Mouse (Mus musculus) bone marrow macrophage, adult 2 months (primary cell): ENCODE measurements at regions not wholly inside any gene's neighbourhood (a gene's known extent, or its start where the extent isn't known, plus 50 kb on each side); places are given as distances from the start of the nearest gene placed in this dataset.

ENCODE experiments used
- H3K27ac ChIP-seq: 2 replicates; pipeline ENCODE4 v1.5.1; 2012; ENCODE audit warnings: low read depth, low read length; ENCODE audit not compliant: insufficient read depth
- H3K4me1 ChIP-seq: 2 replicates; pipeline ENCODE4 v1.6.1; 2012; ENCODE audit warnings: low read length; ENCODE audit not compliant: control insufficient read depth, insufficient read depth
- H3K4me3 ChIP-seq: 2 replicates; pipeline ENCODE4 v1.5.1; 2012; ENCODE audit warnings: mild to moderate bottlenecking, low read length, moderate library complexity; ENCODE audit not compliant: insufficient read depth
- CTCF ChIP-seq: IDR thresholded peaks from 2 replicates; pipeline ENCODE4 v1.5.1; 2012; ENCODE audit warnings: low read depth, mild to moderate bottlenecking, low read length, moderate library complexity
- POLR2A ChIP-seq: IDR thresholded peaks from 2 replicates; pipeline ENCODE4 v1.6.1; 2012; ENCODE audit warnings: mild to moderate bottlenecking, low read depth, low read length, borderline replicate concordance

DNA sequence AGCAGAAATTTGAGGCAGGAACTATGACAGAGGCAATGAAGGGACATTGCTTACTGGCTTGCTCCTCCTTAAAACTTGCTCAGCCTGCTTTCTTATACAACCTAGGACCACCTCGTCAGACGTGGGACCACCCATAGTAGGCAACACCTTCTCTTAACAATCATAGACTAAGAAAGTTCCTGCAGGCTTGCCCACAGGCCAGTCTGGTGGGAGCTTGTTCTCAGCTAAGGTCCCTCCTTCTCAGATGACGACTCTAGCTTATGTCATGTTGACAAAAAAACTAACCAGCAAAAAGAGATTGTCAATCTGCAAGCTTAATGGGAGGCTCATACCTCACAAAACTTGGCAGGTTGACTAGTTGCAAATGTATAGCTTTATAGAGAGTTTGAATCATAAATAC lies 56.5 kb upstream of the Lsm6 start:
- TF ChIP-seq CTCF (no peak), POLR2A (no peak)
- Histone ChIP-seq H3K27ac (no peak overlapping the region), H3K4me1 (no peaks in the 10 kb centered on the region), H3K4me3 (no peak overlapping the region)

DNA sequence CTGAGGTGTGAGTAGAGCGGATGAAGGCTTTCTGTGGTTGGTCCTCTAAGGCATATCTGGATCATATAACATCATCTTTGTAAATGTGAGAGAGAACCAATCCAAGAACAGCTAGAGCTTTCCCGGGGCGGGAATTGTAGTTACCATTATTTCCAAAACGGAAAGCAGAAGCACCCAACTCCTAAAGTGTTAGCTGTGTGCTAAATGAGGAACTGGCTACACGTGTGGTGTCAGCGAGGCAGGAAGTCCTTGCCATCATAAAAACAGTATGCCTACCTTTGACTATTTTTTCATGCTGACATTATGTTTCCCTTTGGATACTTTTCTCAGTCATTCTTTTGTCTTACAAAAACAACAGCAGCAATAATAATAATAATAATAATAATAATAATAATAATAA lies 68.8 kb upstream of the Lsm6 start:
- H3K4me1 ChIP-seq: peaks cover 5% of the 10 kb centered on the region
- TF ChIP-seq POLR2A (no peak), CTCF (no peak)
- no peak overlapping the region for H3K27ac ChIP-seq
- no peak overlapping the region for H3K4me3 ChIP-seq

DNA sequence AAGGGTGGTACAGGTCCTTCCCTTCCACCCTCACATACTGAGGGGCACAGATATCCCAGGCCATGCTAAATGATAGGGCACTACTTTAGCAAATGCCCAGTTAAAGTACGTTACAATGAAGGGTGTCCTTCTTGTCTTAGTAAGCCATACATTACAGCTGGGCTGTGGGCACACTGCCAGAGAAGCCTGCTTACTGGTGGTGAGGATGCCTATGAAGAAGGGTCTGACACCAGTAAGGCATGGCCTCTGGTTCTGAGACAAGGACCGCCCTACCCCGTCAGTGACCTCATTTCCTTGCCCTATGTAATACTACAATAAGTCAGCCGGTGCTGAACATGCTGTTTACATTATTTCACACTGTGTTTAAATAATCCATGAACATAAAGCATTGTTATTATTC lies 69.6 kb upstream of the Lsm6 start:
- TF ChIP-seq POLR2A (no peak), CTCF (no peak)
- H3K4me3 ChIP-seq: no peak overlapping the region

DNA sequence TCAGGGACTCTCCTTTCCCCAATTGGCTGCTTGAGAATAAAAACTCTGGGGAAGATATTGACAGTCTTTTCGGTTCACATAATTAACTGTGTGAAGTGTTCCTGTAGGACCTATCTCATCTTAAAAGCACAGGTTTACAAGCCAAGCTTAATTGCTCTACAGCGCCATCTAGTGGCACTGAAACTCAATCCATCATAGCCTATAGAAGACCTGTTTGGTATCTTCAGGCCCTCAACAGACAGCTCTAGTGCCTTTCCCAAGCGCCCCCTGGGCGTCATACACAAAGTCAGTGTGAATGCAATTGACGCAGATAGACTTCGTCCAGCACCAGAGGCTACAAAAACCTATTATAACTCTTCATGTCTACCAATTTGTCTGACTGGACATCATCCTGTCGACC lies 78.9 kb upstream of the Lsm6 start:
- TF ChIP-seq CTCF (peak; percentile 30; the same call in 1 of the 2 replicates), POLR2A (no peak)
- no peak overlapping the region for H3K4me3 ChIP-seq
- H3K4me1 ChIP-seq: no peaks in the 10 kb centered on the region
- no peak overlapping the region for H3K27ac ChIP-seq

More for the DNA sequence above, 69.6 kb upstream of the Lsm6 start:
- Histone ChIP-seq H3K4me1 (peaks cover 5% of the 10 kb centered on the region), H3K27ac (no peak overlapping the region)

DNA sequence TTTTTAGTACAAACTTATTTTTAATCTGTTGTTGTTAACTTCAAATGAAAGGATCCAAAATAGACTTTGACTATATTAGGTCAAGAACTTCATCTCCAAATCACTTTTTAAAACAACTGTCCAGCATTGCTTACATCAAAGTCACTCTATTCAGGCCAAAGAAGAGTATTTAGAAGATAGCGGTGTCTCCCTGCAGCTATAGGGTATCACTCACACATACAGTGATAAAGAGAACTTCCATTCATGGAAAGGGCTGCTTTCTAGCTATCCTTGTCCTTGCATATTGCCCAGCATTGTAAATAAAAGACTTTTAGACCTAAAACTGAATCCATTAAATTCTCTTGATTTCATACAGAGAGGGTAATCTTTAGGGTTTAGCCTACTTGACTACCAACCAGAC lies 82.1 kb upstream of the Lsm6 start:
- H3K4me3 ChIP-seq: no peak overlapping the region
- TF ChIP-seq POLR2A: no peak
- no peak for TF ChIP-seq CTCF
- H3K4me1 ChIP-seq: peaks cover 4% of the 10 kb centered on the region
- H3K27ac ChIP-seq: no peak overlapping the region

DNA sequence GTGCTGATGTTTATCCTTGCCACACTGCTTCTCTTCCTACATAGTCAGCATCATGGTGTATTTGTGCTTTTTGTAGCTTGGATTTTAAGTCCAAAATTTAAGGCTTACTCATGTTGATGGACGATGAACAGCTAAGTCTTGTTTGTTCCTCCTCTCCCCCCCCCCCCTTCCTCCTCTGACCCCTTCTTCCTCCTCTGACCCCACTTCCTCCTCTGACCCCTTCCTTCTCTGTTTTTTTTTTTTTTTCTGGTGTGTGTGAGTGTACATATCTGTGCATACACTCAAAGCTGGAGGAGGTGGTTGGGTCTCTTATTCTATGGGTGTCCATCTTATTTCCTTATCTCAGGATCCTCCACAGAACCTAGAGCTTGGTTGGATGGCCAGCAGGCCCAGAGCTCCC lies 87.0 kb upstream of the Lsm6 start:
- no peak overlapping the region for H3K27ac ChIP-seq
- H3K4me3 ChIP-seq: no peak overlapping the region
- peaks cover 6% of the 10 kb centered on the region for H3K4me1 ChIP-seq
- TF ChIP-seq CTCF (no peak), POLR2A (no peak)

DNA sequence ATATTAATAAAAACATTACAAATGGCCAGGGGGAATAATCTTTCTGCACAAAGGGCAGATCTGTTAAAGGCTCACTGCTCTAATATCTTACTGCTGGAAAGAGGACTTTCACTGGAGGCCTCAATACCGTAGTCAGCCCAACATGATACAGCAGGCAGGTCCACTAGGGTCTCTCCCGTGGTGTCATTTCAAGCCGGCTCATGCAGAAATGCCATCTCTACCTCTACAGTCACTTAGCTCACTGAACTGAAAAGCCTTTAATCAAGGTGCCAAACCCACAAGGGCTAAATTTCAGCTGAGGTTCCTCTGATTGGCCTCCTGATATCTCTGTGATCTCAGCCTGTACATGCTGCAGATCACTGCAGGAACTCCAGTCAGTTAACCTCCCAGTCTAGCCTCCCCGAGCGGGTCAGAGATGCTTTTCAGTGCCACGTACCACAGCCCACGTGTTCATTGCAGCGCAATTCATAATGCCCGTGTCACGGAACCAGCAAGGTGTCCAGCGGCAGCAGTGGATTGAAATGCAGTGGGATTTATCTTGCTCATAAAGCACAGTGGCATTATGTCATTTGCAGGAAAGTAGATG lies 90.4 kb upstream of the Lsm6 start:
- H3K4me3 ChIP-seq: no peak overlapping the region
- TF ChIP-seq POLR2A (no peak), CTCF (no peak)

DNA sequence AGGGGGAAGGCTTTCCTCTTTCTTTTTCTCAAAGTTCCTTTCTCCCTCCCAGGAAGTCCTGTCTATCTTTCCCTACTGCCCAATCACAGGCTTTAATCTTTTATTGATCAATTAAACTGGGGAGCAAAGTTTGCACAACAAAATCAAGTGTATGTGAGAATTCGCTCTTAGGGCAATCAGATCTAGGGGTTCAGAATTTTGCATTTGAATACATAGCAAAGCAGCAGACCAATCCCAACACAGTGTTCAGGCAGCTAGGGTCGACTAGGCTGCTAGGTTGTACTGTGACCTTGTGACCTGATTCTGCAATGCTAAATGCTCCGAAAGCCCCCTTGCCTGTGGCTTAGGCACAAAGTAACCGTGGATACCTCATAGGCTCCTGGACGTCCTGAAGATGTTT lies 91.5 kb upstream of the Lsm6 start:
- no peak for TF ChIP-seq POLR2A
- no peak for TF ChIP-seq CTCF
- Histone ChIP-seq H3K27ac (no peak overlapping the region), H3K4me1 (peaks cover 6% of the 10 kb centered on the region), H3K4me3 (no peak overlapping the region)

More for the DNA sequence above, 90.4 kb upstream of the Lsm6 start:
- Histone ChIP-seq H3K4me1 (peaks cover 6% of the 10 kb centered on the region), H3K27ac (no peak overlapping the region)

DNA sequence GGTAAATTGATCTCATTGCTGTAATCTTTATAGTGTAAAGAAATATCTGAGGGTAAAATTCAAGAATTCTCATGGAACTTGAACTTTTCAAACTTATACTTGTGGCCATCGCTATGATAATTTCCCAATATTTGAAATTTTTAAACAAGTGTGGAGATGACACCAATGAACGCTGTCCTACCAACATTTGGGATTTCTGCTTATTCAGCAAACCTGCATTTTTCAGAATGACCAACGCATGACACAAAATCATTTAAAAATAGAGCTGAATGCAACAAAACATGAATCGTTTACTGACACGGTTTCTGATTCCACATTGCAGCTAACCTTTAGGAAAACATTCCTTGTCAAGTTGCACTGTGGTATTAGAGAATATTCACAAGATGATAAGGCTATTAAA lies 92.9 kb upstream of the Lsm6 start:
- TF ChIP-seq POLR2A (no peak), CTCF (no peak)
- Histone ChIP-seq H3K4me3 (no peak overlapping the region), H3K4me1 (no peaks in the 10 kb centered on the region), H3K27ac (no peak overlapping the region)

DNA sequence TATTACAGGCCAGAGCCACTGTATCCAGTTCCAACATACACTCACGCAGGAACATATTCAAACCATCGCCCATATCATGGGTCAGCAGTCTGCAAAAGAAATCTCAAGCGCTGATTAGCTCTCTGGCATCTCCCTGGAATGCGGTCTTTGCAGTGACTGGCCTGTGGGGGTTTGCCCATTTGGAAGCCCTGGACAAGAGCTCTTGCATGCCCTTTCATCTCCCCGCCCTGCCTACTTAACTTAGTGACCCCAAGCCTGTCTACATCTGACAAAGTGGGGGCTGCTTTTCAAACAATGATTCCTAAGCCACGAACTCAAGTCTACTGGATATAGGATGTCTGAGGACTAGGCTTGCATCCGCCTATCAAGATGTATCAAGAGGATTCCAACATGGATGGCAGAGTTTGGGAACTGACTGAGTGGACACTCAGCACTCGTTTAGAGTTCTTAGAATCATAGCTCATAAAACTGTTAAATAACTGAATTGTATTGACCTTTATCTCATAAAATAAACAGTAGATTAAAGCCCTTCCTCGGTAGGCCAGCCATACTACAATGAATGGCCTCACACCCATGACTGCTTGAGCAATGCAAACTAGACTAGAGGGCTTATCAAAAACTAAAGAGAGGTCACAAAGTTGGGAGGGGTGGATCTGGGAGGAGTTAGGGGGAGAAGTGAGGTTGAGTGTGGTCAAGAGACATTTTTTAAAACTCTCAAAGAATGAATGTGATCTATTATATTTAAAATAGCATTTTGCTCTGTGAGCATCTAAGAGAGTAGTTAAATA lies 97.4 kb upstream of the Zfp827 start:
- TF ChIP-seq CTCF: no peak
- TF ChIP-seq POLR2A: no peak
- Histone ChIP-seq H3K27ac (no peak overlapping the region), H3K4me1 (no peaks in the 10 kb centered on the region), H3K4me3 (no peak overlapping the region)

DNA sequence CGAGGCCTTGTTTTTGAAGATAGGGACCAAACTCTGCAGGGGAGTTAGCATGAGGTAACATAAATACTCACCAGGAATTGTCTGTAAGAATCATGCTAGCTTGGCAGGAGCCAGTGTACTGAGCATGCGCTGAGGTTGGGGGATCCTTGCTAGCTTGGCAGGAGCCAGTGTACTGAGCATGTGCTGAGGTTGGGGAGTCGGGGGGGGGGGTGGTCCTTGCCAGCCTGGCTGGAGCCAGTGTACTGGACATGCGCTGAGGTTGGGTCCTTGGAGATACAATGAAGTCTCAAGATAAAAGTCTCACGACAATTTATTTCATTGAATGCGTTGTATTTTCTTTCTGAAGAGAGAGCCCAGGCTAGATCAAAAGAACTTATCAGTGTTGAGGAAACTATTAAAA lies 96.2 kb upstream of the Zfp827 start:
- Histone ChIP-seq H3K4me3 (no peak overlapping the region), H3K27ac (no peak overlapping the region), H3K4me1 (no peaks in the 10 kb centered on the region)
- TF ChIP-seq POLR2A (no peak), CTCF (no peak)
